Mouse (Mus musculus): ENCODE measurements around the gene Gm21721.
"Not testable (repeated sequence)": the region's sequence is repeated elsewhere in the genome, so short reads cannot be mapped to it uniquely, and the experiment has no call there.

The Gm21721 gene

GRCm38 (mm10) chrY:9202090-9202489 is at the start of gene Gm21721:
Gm21721 (minus strand) TSS chrY:9202190.
- DNase-seq (ENCODE audit: low spot score in 2 of 2), result not testable (repeated sequence)

All from frontal cortex, postnatal 10 days (tissue).